Mouse (Mus musculus) lung, embryonic 15.5 days (tissue): ENCODE results near the gene Efnb2. TPM values are rescaled to one million over a fixed set of nuclear protein-coding genes. Genes with fewer than 3 reads are reported as not detected.

ENCODE experiments used
- ATAC-seq: fragments of 200-750 bp; cut with Nextera tagmentation; 2 replicates; pipeline ENCODE4 v1.8.0; 2017; ENCODE audit warnings: moderate number of reproducible peaks, borderline replicate concordance; ENCODE audit not compliant: low FRiP score, low TSS enrichment; ENCODE audit errors: extremely low read depth
- H3K27ac ChIP-seq: fragments of 300-500 bp; sonication (generic); 2 replicates; pipeline ENCODE4 v1.5.1; 2015; ENCODE audit warnings: moderate library complexity, mild to moderate bottlenecking, inconsistent platforms
- H3K27me3 ChIP-seq: fragments of 300-500 bp; sonication (generic); 2 replicates; pipeline ENCODE4 v1.6.1; 2015; ENCODE audit warnings: inconsistent platforms
- H3K36me3 ChIP-seq: fragments of 300-500 bp; sonication (generic); 2 replicates; pipeline ENCODE4 v1.6.1; 2015; ENCODE audit warnings: inconsistent platforms
- H3K4me1 ChIP-seq: fragments of 300-500 bp; sonication (generic); 2 replicates; pipeline ENCODE4 v1.6.1; 2015; ENCODE audit warnings: inconsistent platforms
- H3K4me2 ChIP-seq: fragments of 300-500 bp; sonication (generic); 2 replicates; pipeline ENCODE4 v1.6.1; 2015; ENCODE audit warnings: inconsistent platforms, mild to moderate bottlenecking, moderate library complexity
- H3K4me3 ChIP-seq: fragments of 300-500 bp; sonication (generic); 2 replicates; pipeline ENCODE4 v1.5.1; 2015; ENCODE audit warnings: mild to moderate bottlenecking, inconsistent platforms
- H3K9ac ChIP-seq: fragments of 300-500 bp; sonication (generic); 2 replicates; pipeline ENCODE4 v1.6.1; 2015; ENCODE audit warnings: inconsistent platforms
- H3K9me3 ChIP-seq: fragments of 300-500 bp; sonication (generic); 2 replicates; pipeline ENCODE4 v1.6.1; 2016; ENCODE audit warnings: inconsistent platforms
- WGBS: fragments of 180-500 bp; shearing (Covaris S2); methylation state at CpG from one replicate; pipeline ENCODE4 v1.1.7; 2015; 5-methylcytosine and 5-hydroxymethylcytosine counted together
- polyA plus RNA-seq: library from polyadenylated mRNA; unstranded; fragments of >200 nt; fragmentation: Nextera tagmentation; extraction: Ambion mirVana; gene quantifications from 2 replicates; pipeline ENCODE4 v1.2.1, GENCODE M21; 2015

Efnb2 gene
- polyA plus RNA-seq, 1 experiment from 2014 or later: 25.7 TPM

DNA sequence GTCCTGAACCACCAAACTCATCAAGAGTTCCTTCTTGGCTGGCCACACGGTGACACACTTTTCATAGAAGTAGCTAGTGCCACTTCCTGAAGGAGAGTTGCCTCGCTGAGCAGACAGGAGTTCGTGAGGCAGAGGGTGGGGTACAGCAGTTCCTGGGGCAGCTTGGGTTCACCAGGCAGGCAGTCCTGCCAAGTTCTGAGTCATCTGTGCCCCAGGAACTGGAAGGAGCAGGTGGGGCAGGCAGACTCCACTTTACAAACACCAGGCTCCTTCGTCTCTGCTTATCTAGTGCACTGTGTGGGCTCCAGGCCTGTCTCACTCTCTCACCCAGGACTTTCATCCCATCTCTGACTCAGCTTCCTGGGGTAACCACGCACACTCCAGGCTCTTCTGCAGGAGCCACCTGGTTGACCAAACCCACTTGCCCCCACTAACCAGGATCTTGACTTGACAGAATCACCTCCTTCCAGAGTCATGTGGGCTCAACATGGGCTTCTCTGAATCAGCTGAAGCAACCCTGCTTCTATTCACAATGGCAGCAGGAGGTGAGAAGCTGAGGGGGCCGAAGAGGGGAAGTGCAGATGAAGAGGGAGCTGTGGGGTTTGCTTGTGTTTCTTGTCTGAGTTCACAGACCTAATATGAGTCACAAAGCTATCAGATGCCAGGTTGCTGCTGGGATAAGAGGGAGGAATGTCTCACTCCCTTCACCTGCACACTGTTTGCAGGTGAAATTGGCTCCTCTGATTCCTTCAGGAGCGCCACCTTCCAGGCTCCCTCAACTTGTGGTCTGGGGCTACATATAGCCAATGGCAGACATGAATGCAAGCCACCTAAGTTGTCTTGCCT lies 58.2 kb downstream of the Efnb2 start:
- peak; percentile 71; the same call in 1 of the 2 replicates for ATAC-seq
- peak overlapping the region; percentile 54 for H3K27ac ChIP-seq
- no peaks in the 10 kb centered on the region for H3K9me3 ChIP-seq
- H3K4me3 ChIP-seq: no peak overlapping the region
- no peak overlapping the region for H3K4me2 ChIP-seq
- no peaks in the 10 kb centered on the region for H3K36me3 ChIP-seq
- WGBS: 41% methylated on average over 7 of the region's 7 CpGs
- no peaks in the 10 kb centered on the region for H3K27me3 ChIP-seq
- H3K9ac ChIP-seq: no peak overlapping the region
- peaks cover 13% of the 10 kb centered on the region; the same call in 1 of the 2 replicates for H3K4me1 ChIP-seq

DNA sequence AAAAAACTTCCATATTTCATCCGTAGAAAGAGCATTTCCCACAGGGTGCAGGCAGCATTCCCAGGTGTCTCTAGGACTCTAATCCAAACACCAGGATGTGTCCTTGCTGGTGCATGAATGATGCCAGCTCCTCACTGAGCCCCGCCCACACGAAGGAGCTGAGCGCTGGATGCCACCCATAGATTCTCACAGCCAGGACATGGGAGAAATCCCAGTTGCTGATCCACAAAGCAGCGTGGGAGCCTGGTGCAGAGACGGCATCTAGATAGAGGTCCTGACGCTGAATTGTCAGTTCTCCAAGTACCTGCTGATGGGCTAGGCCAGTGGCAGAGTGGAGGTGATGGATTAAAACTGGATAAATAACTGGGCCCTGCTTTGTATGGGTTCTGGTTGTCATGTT lies 61.1 kb downstream of the Efnb2 start:
- H3K9ac ChIP-seq: no peak overlapping the region
- no peaks in the 10 kb centered on the region for H3K27me3 ChIP-seq
- peaks cover 19% of the 10 kb centered on the region; the same call in 1 of the 2 replicates for H3K4me1 ChIP-seq
- H3K27ac ChIP-seq: no peak overlapping the region
- no peak overlapping the region for H3K4me2 ChIP-seq
- no peaks in the 10 kb centered on the region for H3K9me3 ChIP-seq
- H3K4me3 ChIP-seq: no peak overlapping the region
- H3K36me3 ChIP-seq: no peaks in the 10 kb centered on the region
- no peak for ATAC-seq
- 85% methylated on average over 7 of the region's 7 CpGs for WGBS

DNA sequence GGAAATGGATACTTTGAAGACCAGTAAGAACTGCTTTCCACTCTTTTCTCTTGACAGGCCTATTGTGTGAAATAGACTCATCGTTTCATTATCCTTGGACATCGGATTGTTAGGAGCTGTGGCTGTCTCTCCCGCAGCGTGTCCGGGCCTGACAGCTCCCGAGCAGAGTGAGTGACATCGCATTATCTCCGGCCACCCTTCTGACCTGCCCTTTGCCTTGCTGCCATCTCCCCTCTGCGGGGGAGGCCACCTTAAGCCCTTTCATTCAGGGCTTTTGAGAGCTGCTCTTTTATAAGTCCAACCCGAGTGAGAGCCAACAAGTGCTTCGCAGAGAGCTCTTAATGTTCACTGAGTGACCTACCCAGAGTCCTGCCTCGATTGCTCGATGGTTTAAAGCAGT lies 63.6 kb downstream of the Efnb2 start:
- no peak for ATAC-seq
- no peak overlapping the region for H3K9ac ChIP-seq
- H3K27ac ChIP-seq: no peak overlapping the region
- no peaks in the 10 kb centered on the region for H3K27me3 ChIP-seq
- WGBS: 30% methylated on average over 13 of the region's 13 CpGs
- H3K36me3 ChIP-seq: no peaks in the 10 kb centered on the region
- peaks cover 11% of the 10 kb centered on the region; the same call in 1 of the 2 replicates for H3K4me1 ChIP-seq
- H3K9me3 ChIP-seq: no peaks in the 10 kb centered on the region
- no peak overlapping the region for H3K4me2 ChIP-seq
- no peak overlapping the region for H3K4me3 ChIP-seq

DNA sequence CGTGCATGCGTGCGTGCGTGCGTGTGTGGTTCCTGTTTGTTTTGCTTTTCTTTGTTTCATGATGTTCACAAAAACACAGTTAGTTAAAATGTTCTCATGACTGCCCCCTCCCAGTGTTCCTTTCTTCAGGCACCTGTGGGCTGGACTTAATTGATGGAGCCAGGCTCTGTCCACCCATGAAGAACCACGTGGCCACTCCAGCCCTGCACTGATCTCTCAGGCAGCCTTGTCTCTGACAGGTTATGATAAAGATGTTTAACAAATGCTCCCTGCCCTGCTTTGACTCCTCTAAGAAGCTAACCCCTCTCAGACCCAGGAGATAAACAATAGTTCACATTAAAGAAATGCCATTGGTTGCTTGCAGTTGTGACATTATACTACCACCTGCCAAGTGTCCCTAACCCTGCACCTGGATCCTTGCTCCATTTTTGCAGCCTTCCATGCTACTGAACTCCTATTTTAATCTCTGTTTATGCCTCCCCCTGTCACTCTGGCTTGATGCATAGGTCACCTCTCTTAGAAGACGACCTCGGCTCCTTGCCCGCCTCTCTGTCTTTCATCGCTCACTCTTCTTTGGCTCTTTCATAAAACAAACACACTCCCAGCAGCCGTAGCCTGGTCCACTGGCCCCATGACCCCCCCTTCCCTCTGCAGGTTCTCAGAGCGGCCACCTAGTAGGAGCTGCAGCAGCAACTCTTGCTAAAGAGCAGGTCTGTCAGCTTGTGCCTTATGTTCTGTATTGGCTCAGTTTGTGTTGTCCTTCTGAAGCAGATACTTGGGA lies 65.0 kb downstream of the Efnb2 start:
- H3K9me3 ChIP-seq: no peaks in the 10 kb centered on the region
- no peaks in the 10 kb centered on the region for H3K36me3 ChIP-seq
- no peaks in the 10 kb centered on the region for H3K27me3 ChIP-seq
- peaks cover 8% of the 10 kb centered on the region; the same call in 1 of the 2 replicates for H3K4me1 ChIP-seq
- H3K27ac ChIP-seq: no peak overlapping the region
- no peak overlapping the region for H3K9ac ChIP-seq
- 34% methylated on average over 12 of the region's 12 CpGs for WGBS
- ATAC-seq: no peak
- no peak overlapping the region for H3K4me3 ChIP-seq
- no peak overlapping the region for H3K4me2 ChIP-seq

DNA sequence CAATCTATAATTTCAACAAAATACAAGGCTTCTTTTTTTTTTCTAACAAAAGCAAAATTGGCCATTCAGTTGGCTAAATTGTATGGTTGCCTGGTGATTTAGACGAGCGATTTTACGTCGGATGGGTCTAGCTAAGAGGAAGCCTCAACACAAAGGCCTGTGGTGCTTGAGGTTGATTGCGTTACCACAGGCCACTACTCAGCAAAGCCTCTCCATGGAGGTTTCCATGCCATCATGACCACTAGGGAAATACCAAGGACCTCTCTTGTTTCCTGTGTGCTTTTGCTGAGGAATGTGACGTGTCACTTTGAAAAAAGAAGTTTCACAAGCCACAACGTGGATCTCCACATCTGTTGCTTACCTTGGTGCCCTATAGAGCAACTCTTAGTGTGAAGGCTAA lies 67.2 kb downstream of the Efnb2 start:
- no peak overlapping the region for H3K4me2 ChIP-seq
- H3K27me3 ChIP-seq: no peaks in the 10 kb centered on the region
- H3K27ac ChIP-seq: no peak overlapping the region
- H3K9me3 ChIP-seq: no peaks in the 10 kb centered on the region
- no peak overlapping the region for H3K9ac ChIP-seq
- WGBS: 87% methylated on average over 7 of the region's 7 CpGs
- no peak for ATAC-seq
- H3K4me1 ChIP-seq: peaks cover 8% of the 10 kb centered on the region; the same call in 1 of the 2 replicates
- no peak overlapping the region for H3K4me3 ChIP-seq
- no peaks in the 10 kb centered on the region for H3K36me3 ChIP-seq

DNA sequence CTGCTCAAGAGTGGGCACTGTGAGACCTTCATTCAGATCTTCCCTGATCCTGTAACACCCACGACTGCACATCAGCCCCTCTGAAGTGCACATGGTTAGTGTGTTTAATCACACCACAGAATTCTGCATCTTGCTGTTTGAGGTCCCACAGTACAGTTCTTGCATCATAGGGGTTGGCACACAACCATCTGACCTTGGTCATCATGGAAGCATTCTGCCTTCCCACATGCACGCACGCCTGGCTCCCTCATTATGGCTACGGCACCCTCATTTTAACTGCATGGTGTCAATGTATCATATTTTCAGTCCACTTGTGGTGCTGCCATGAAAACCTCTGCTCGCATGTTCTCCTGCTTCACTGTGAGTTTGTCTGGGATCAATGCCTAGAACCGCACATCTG lies 67.7 kb downstream of the Efnb2 start:
- Histone ChIP-seq H3K4me1 (peaks cover 8% of the 10 kb centered on the region; the same call in 1 of the 2 replicates), H3K9ac (no peak overlapping the region), H3K27me3 (no peaks in the 10 kb centered on the region), H3K4me2 (no peak overlapping the region), H3K9me3 (no peaks in the 10 kb centered on the region), H3K27ac (no peak overlapping the region), H3K4me3 (no peak overlapping the region), H3K36me3 (no peaks in the 10 kb centered on the region)
- no peak for ATAC-seq
- WGBS: 94% methylated on average over 6 of the region's 6 CpGs

DNA sequence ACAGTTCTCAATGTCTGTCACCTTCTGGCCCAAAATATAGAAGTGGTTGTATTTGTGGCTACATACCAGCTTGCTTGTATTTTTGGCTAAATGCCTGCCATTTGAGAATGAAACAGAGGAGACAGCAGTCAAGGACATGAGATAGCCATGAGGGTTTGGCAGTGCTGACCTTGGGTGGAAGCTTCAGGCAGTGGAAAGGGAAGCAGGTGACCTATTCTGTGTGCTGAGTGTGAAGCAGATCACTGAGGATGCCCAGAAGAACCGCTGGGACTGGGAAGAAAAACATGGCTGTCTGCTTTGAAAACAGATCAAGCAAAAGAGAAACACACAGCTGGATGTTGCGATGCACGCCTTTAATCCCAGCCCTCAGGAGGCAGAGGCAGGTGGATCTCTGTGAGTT lies 68.7 kb downstream of the Efnb2 start:
- no peaks in the 10 kb centered on the region for H3K27me3 ChIP-seq
- H3K4me1 ChIP-seq: peaks cover 8% of the 10 kb centered on the region; the same call in 1 of the 2 replicates
- H3K4me2 ChIP-seq: no peak overlapping the region
- H3K4me3 ChIP-seq: no peak overlapping the region
- WGBS: 93% methylated on average over 3 of the region's 3 CpGs
- no peak overlapping the region for H3K9ac ChIP-seq
- no peak overlapping the region for H3K27ac ChIP-seq
- H3K36me3 ChIP-seq: no peaks in the 10 kb centered on the region
- no peak for ATAC-seq
- H3K9me3 ChIP-seq: no peaks in the 10 kb centered on the region

DNA sequence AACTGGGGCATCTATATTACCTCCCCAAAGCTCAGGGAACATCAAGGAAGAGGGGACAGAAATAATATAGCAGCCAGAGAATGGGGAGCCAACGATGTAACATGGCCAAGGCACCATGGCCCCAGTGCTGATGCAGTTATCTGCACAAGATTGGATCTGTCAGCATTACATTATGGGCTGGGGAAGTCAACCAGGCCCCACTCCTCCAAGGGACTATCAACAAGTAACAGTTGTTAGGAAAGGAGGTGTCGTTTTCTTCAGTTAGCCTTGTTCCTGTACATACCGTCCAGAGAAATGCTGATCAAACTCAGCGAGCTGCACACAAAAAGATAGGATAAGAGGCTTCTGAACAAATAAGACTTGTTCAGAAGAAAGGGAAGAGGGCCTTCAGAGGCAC lies 77.1 kb downstream of the Efnb2 start:
- WGBS: 59% methylated on average over 4 of the region's 4 CpGs
- H3K27ac ChIP-seq: no peak overlapping the region
- no peaks in the 10 kb centered on the region for H3K27me3 ChIP-seq
- no peak overlapping the region for H3K4me2 ChIP-seq
- ATAC-seq: no peak
- no peaks in the 10 kb centered on the region for H3K36me3 ChIP-seq
- no peak overlapping the region for H3K4me3 ChIP-seq
- no peaks in the 10 kb centered on the region for H3K9me3 ChIP-seq
- H3K4me1 ChIP-seq: no peaks in the 10 kb centered on the region
- H3K9ac ChIP-seq: no peak overlapping the region

DNA sequence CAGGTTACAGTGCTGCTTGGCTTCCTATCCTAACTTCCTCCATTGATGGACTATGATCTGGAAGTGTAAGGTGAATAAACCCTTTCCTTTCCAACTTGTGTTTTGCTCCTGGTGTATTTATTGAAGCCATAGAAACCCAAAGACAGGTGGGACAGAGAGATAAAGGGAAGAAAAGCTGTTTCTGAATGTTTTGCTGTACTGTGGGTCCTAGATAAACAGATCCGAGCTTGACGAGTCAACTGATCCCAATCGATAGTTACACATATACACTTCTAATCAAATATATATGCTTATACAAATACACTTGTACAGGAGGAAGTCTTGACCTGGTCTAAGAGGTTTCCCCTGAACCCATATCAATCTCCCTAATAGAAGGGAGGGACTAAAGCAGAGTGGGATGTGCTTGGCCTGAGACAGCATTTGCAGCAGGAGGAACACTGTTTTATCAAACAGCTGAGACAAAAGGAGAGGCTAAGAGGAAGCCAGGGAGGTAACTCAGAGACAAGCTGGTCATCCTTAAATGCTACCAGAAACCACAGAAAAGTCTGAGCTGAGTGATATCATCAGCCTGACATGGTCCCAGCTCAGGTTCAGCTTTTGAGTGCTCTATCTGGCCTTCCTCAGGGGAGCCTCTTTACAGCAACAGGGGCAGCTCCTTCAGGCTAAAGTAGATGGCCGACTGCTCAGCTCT lies 77.6 kb downstream of the Efnb2 start:
- Histone ChIP-seq H3K4me2 (no peak overlapping the region), H3K4me1 (no peaks in the 10 kb centered on the region), H3K9ac (no peak overlapping the region), H3K27ac (no peak overlapping the region), H3K36me3 (no peaks in the 10 kb centered on the region), H3K9me3 (no peaks in the 10 kb centered on the region), H3K4me3 (no peak overlapping the region), H3K27me3 (no peaks in the 10 kb centered on the region)
- WGBS: 73% methylated on average over 4 of the region's 4 CpGs
- no peak for ATAC-seq

DNA sequence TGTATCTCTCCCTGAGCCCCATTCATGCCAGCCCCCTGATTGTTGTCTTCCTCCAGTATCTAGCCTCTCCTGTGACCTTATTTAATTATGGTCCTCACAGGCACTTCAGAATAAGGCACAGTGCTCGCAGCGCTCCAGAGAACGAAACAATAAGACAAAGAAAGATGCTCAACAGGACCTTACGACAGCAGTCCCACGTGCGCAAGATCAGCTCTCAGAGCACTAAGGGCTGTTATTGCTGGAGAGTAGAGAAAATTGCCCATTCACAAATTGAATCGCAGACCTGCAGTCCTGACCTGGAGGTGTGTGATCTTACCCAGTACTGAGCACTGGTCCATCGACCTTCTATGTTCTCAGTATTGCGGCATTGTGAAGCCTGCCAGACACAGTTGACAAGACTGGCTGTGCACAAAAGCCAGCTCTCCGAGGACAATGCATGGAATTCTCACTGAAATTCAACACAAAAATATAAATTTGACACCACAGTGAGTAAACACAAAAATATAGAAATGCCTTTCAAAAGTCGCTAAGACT lies 83.2 kb downstream of the Efnb2 start:
- H3K27me3 ChIP-seq: no peaks in the 10 kb centered on the region
- no peaks in the 10 kb centered on the region for H3K9me3 ChIP-seq
- H3K4me3 ChIP-seq: no peak overlapping the region
- no peak for ATAC-seq
- H3K27ac ChIP-seq: no peak overlapping the region
- no peak overlapping the region for H3K4me2 ChIP-seq
- H3K36me3 ChIP-seq: no peaks in the 10 kb centered on the region
- 73% methylated on average over 11 of the region's 11 CpGs for WGBS
- no peak overlapping the region for H3K9ac ChIP-seq
- H3K4me1 ChIP-seq: peaks cover 16% of the 10 kb centered on the region; the same call in 1 of the 2 replicates

DNA sequence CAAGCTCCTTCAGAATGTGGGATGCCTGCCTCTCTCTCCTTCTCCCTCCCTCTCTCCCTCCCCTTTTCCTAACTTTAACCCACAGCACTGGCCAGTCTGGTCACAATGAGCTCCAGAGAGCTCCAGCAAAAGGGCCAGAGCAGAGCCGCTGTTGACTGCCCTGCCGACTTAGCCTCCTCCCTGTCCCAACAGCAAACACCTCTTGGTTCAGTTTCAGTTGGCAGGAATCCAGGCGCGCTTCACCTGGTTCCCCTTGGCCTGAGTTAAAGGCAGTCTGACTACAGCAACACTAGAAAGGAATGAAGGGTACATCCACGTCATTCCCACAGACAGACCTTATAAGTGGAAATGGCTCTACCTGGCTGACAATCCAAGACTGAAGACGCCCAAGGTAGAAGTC lies 84.2 kb downstream of the Efnb2 start:
- Histone ChIP-seq H3K27me3 (no peaks in the 10 kb centered on the region), H3K4me3 (no peak overlapping the region), H3K9ac (no peak overlapping the region), H3K4me2 (peak overlapping the region; percentile 24; the same call in 1 of the 2 replicates), H3K36me3 (no peaks in the 10 kb centered on the region), H3K9me3 (no peaks in the 10 kb centered on the region), H3K4me1 (peaks cover 23% of the 10 kb centered on the region), H3K27ac (peak overlapping the region; percentile 81)
- peak; percentile 38; the same call in 1 of the 2 replicates for ATAC-seq
- WGBS: 66% methylated on average over 6 of the region's 6 CpGs
